Mouse (Mus musculus) liver, postnatal 0 days (tissue): ENCODE results near the gene Apc2.

Source experiments
- CTCF ChIP-seq: sonication (generic); IDR thresholded peaks from 2 replicates; pipeline ENCODE4 v1.5.1; 2016; ENCODE audit warnings: antibody characterized with exemption, low read depth
- EP300 ChIP-seq: IDR thresholded peaks from 2 replicates; pipeline ENCODE4 v1.6.1; 2016; ENCODE audit warnings: antibody characterized with exemption, low read depth, mild to moderate bottlenecking

GRCm38 (mm10) chr10:80302082-80302355 is 6.2 kb downstream of the Apc2 start:
- no peak for TF ChIP-seq CTCF
- TF ChIP-seq EP300 = no peak
